8 mouse cellular contexts compared by ENCODE assay signal in genomic region chr7:3630478-3630815, GRCm38 (mm10). TPM values are rescaled to one million over a fixed set of nuclear protein-coding genes. Genes with fewer than 3 reads are reported as not detected.
A peak's percentile ranks its signal among the peaks of the same experiment; 100 is the strongest.
DNase-seq lines count a peak whose midpoint lies in the region; ATAC-seq and TF ChIP-seq lines count a peak whose summit lies in the region.

No protein-coding gene starts in this region.

- peak overlapping the region; percentile 99 for H3K4me3 ChIP-seq in kidney, adult 2 months (ENCODE audit: insufficient read depth, low read depth, low read length)
- peak overlapping the region; percentile 45 for H3K4me3 ChIP-seq in brown adipose tissue, adult 24 weeks (ENCODE audit: insufficient read depth, low read depth, low read length)
- peak overlapping the region; percentile 54 for H3K4me3 ChIP-seq in hindbrain, embryonic 14.5 days (replicated peaks; ENCODE audit: low read length)
- H3K4me3 ChIP-seq in midbrain, embryonic 13.5 days (replicated peaks), result peak overlapping the region; percentile 79

- no peaks in the 10 kb centered on the region for H3K27me3 ChIP-seq in kidney, adult 2 months (replicated peaks; ENCODE audit: control insufficient read depth, insufficient read depth, low read length)
- H3K27me3 ChIP-seq in hindbrain, embryonic 14.5 days (ENCODE audit: control insufficient read depth, insufficient read depth, low read length), result no peaks in the 10 kb centered on the region
- H3K27me3 ChIP-seq in midbrain, embryonic 13.5 days, result no peaks in the 10 kb centered on the region

- ATAC-seq in hindbrain, embryonic 14.5 days (ENCODE audit: low FRiP score), result no peak
- peak; percentile 10 for ATAC-seq in midbrain, embryonic 13.5 days

- WGBS in kidney, adult 2 months, result 41% methylated on average over 3 of the region's 3 CpGs
- 69% methylated on average over 3 of the region's 3 CpGs for WGBS in hindbrain, embryonic 14.5 days
- 74% methylated on average over 3 of the region's 3 CpGs for WGBS in midbrain, embryonic 13.5 days

- no peak for TF ChIP-seq CTCF in kidney, adult 2 months (conservative IDR thresholded peaks at IDR 0.05; ENCODE audit: insufficient read depth, insufficient read length, low read depth, low read length)

- H3K4me2 ChIP-seq in hindbrain, embryonic 14.5 days (replicated peaks), result peak overlapping the region; percentile 80
- peak overlapping the region; percentile 99 for H3K4me2 ChIP-seq in midbrain, embryonic 13.5 days (replicated peaks)

- no peaks in the 10 kb centered on the region for H3K9me3 ChIP-seq in hindbrain, embryonic 14.5 days (ENCODE audit: control insufficient read depth, low read length)
- H3K9me3 ChIP-seq in midbrain, embryonic 13.5 days, result no peaks in the 10 kb centered on the region

- no peak for TF ChIP-seq POLR2A in kidney, adult 2 months (IDR thresholded peaks at IDR 0.05; ENCODE audit: low read depth, low read length)

- peaks cover 10% of the 10 kb centered on the region for H3K4me1 ChIP-seq in kidney, adult 2 months (ENCODE audit: control insufficient read depth, insufficient read depth, low read length)
- peaks cover 10% of the 10 kb centered on the region for H3K4me1 ChIP-seq in brown adipose tissue, adult 24 weeks (ENCODE audit: control insufficient read depth, insufficient read depth, insufficient read length, low read length)
- peaks cover 18% of the 10 kb centered on the region for H3K4me1 ChIP-seq in hindbrain, embryonic 14.5 days (replicated peaks; ENCODE audit: control insufficient read depth, insufficient read depth, low read length)
- H3K4me1 ChIP-seq in midbrain, embryonic 13.5 days (replicated peaks), result peaks cover 27% of the 10 kb centered on the region

- peak overlapping the region; percentile 66 for H3K9ac ChIP-seq in hindbrain, embryonic 14.5 days
- peak overlapping the region; percentile 82 for H3K9ac ChIP-seq in midbrain, embryonic 13.5 days (replicated peaks)

- H3K36me3 ChIP-seq in kidney, adult 2 months (ENCODE audit: control insufficient read depth, insufficient read depth, low read length), result no peaks in the 10 kb centered on the region
- peaks cover 36% of the 10 kb centered on the region for H3K36me3 ChIP-seq in hindbrain, embryonic 14.5 days (replicated peaks; ENCODE audit: control insufficient read depth, insufficient read depth)
- H3K36me3 ChIP-seq in midbrain, embryonic 13.5 days, result peaks cover 44% of the 10 kb centered on the region

- no peak for DNase-seq in kidney, adult 2 months
- no peak for DNase-seq in kidney, adult 18-20 months
- DNase-seq in hindbrain, embryonic 14.5 days (ENCODE audit: low spot score), result no peak
- DNase-seq in adrenal gland, postnatal 36 days, result no peak
- DNase-seq in adrenal gland, adult 2 months, result no peak
- no peak for DNase-seq in gastrocnemius, postnatal 25 days

- H3K27ac ChIP-seq in kidney, adult 2 months (ENCODE audit: insufficient read depth, low read depth, low read length), result no peak overlapping the region
- H3K27ac ChIP-seq in brown adipose tissue, adult 24 weeks (replicated peaks; ENCODE audit: low read depth, low read length), result no peak overlapping the region
- no peak overlapping the region; the same call in 1 of the 2 replicates for H3K27ac ChIP-seq in hindbrain, embryonic 14.5 days
- H3K27ac ChIP-seq in midbrain, embryonic 13.5 days, result no peak overlapping the region

RNA-seq across cellular contexts. Expression of gene Prpf31, which starts 0.7 kb away (rescaled TPM):
- 21.3 and 24.1 TPM in 2 replicates for polyA plus RNA-seq in kidney, adult 2 months (2012; rRNA removed)
- polyA plus RNA-seq in brown adipose tissue, adult 24 weeks (2012; ENCODE audit: insufficient read depth, insufficient read length, missing spikeins), result 18.7 and 20.7 TPM in 2 replicates
- polyA plus RNA-seq in hindbrain, embryonic 14.5 days (2014; fragmentation: Nextera tagmentation; extraction: Ambion mirVana), result 79.5 and 80.8 TPM in 2 replicates
- 114 and 117 TPM in 2 replicates for polyA plus RNA-seq in midbrain, embryonic 13.5 days (2015; fragmentation: Nextera tagmentation; extraction: Ambion mirVana)
- 10 to 100 TPM; 44.8 to 49.5 TPM for total RNA-seq in adrenal gland, postnatal 36 days (2021)
- 10 to 100 TPM; 36.8 to 53.1 TPM for total RNA-seq in adrenal gland, adult 2 months (2021)
- polyA plus RNA-seq in adrenal gland, adult 2 months (2012; rRNA removed), result 20.5 and 33.7 TPM in 2 replicates
- 10 to 100 TPM; 21.3 to 21.8 TPM for total RNA-seq in gastrocnemius, postnatal 25 days (2021)

RNA-seq across cellular contexts. Expression of gene Tfpt, which starts 0.7 kb away (rescaled TPM):
- 7.6 and 9.9 TPM in 2 replicates for polyA plus RNA-seq in kidney, adult 2 months (2012; rRNA removed)
- polyA plus RNA-seq in brown adipose tissue, adult 24 weeks (2012; ENCODE audit: insufficient read depth, insufficient read length, missing spikeins), result 24.2 and 24.4 TPM in 2 replicates
- polyA plus RNA-seq in hindbrain, embryonic 14.5 days (2014; fragmentation: Nextera tagmentation; extraction: Ambion mirVana), result 27.0 and 31.7 TPM in 2 replicates
- 30.8 and 38.9 TPM in 2 replicates for polyA plus RNA-seq in midbrain, embryonic 13.5 days (2015; fragmentation: Nextera tagmentation; extraction: Ambion mirVana)
- total RNA-seq in adrenal gland, postnatal 36 days (2021), result 10 to 100 TPM; 26.3 to 29.6 TPM
- 10 to 100 TPM; 24.1 to 26.2 TPM for total RNA-seq in adrenal gland, adult 2 months (2021)
- 3.4 and 4.0 TPM in 2 replicates for polyA plus RNA-seq in adrenal gland, adult 2 months (2012; rRNA removed)
- 10 to 100 TPM; 12.8 to 13.6 TPM for total RNA-seq in gastrocnemius, postnatal 25 days (2021)

RNA-seq across cellular contexts. Expression of gene Ndufa3, which starts 13.3 kb away (rescaled TPM):
- 722 and 885 TPM in 2 replicates for polyA plus RNA-seq in kidney, adult 2 months (2012; rRNA removed)
- 2,482 and 2,632 TPM in 2 replicates for polyA plus RNA-seq in brown adipose tissue, adult 24 weeks (2012; ENCODE audit: insufficient read depth, insufficient read length, missing spikeins)
- polyA plus RNA-seq in hindbrain, embryonic 14.5 days (2014; fragmentation: Nextera tagmentation; extraction: Ambion mirVana), result 503 and 642 TPM in 2 replicates
- 440 and 458 TPM in 2 replicates for polyA plus RNA-seq in midbrain, embryonic 13.5 days (2015; fragmentation: Nextera tagmentation; extraction: Ambion mirVana)
- total RNA-seq in adrenal gland, postnatal 36 days (2021), result 100 to 1,000 TPM; 710 to 713 TPM
- 100 to 1,000 TPM; 829 to 842 TPM for total RNA-seq in adrenal gland, adult 2 months (2021)
- 217 and 245 TPM in 2 replicates for polyA plus RNA-seq in adrenal gland, adult 2 months (2012; rRNA removed)
- total RNA-seq in gastrocnemius, postnatal 25 days (2021), result 100 to 1,000 TPM; 951 to 953 TPM

RNA-seq across cellular contexts. Expression of gene Oscar, which starts 14.5 kb away (rescaled TPM):
- polyA plus RNA-seq in kidney, adult 2 months (2012; rRNA removed), result 0.19 and 0.26 TPM in 2 replicates
- not detected in 2 replicates for polyA plus RNA-seq in brown adipose tissue, adult 24 weeks (2012; ENCODE audit: insufficient read depth, insufficient read length, missing spikeins)
- polyA plus RNA-seq in hindbrain, embryonic 14.5 days (2014; fragmentation: Nextera tagmentation; extraction: Ambion mirVana), result 0.39 and 0.70 TPM in 2 replicates
- polyA plus RNA-seq in midbrain, embryonic 13.5 days (2015; fragmentation: Nextera tagmentation; extraction: Ambion mirVana), result 0.26 and 0.42 TPM in 2 replicates
- not detected for total RNA-seq in adrenal gland, postnatal 36 days (2021)
- total RNA-seq in adrenal gland, adult 2 months (2021), result not detected
- polyA plus RNA-seq in adrenal gland, adult 2 months (2012; rRNA removed), result 0.38 and 1.0 TPM in 2 replicates
- under 1 TPM; 0.15 to 0.56 TPM for total RNA-seq in gastrocnemius, postnatal 25 days (2021)

RNA-seq across cellular contexts. Expression of gene Cnot3, which starts 14.6 kb away (rescaled TPM):
- polyA plus RNA-seq in kidney, adult 2 months (2012; rRNA removed), result 41.9 and 45.0 TPM in 2 replicates
- polyA plus RNA-seq in brown adipose tissue, adult 24 weeks (2012; ENCODE audit: insufficient read depth, insufficient read length, missing spikeins), result 22.4 and 31.4 TPM in 2 replicates
- polyA plus RNA-seq in hindbrain, embryonic 14.5 days (2014; fragmentation: Nextera tagmentation; extraction: Ambion mirVana), result 34.4 and 39.2 TPM in 2 replicates
- polyA plus RNA-seq in midbrain, embryonic 13.5 days (2015; fragmentation: Nextera tagmentation; extraction: Ambion mirVana), result 48.7 and 57.8 TPM in 2 replicates
- total RNA-seq in adrenal gland, postnatal 36 days (2021), result 10 to 100 TPM; 47.5 to 47.6 TPM
- 10 to 100 TPM; 52.6 to 61.5 TPM for total RNA-seq in adrenal gland, adult 2 months (2021)
- 83.3 and 103 TPM in 2 replicates for polyA plus RNA-seq in adrenal gland, adult 2 months (2012; rRNA removed)
- 10 to 100 TPM; 17.1 to 17.4 TPM for total RNA-seq in gastrocnemius, postnatal 25 days (2021)

Comparison
In these comparisons a context has a peak if more than half of its experiments do, and no peak if none do; other contexts are left out.
1. H3K4me3 ChIP-seq: peak in every context shown above with its lines; median percentile 99 in kidney, adult 2 months; 79 in midbrain, embryonic 13.5 days; 54 in hindbrain, embryonic 14.5 days; 45 in brown adipose tissue, adult 24 weeks.